Mouse (Mus musculus): ENCODE measurements around the gene Dars2.

DNA sequence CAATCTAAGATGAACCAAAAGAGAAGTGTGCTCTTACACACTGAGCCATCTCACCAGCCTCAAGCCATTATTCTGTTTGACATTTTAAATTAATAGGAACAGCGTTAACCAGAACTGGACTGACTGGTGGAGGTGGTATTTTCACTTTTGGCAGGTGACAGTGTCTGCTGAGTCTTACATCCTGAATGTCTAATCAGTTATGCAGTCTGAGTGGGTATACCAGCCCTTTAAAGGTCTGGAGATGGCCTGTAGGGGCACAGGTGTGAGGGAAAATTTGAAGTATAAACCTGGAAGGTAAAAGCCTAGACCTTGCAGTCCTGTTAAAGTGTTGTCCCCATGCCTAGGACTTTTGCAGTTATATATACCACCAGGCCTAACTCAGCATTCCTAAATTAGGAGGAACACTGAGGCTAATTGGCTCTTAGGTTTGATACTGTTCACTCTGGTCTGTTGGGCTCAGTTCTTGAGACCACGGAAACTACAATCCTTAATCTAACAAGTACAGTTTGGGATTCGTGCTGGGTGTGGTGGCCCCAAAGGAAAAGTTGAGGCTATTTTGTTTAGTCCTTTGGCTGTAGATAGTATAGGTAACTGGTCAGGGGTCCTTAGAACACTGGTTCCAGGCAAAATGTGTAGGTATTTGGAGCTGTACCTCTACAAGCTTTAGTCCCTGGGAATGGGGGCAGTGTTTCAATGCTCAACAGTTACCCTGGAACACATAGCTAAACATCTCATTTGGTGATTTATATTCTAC is 31.3 kb downstream of the Dars2 start:
- no peak for TF ChIP-seq GATA1 (IDR thresholded peaks at IDR 0.05; ENCODE audit: low read depth, low read length)
- peak in 1 of 2 experiments; percentile 70; a peak in 2 of 4 replicates for TF ChIP-seq POLR2A (IDR thresholded peaks at IDR 0.05; ENCODE audit: control insufficient read depth in 1 of 2, insufficient read depth in 1 of 2, low read depth in 1 of 2, low read length in 2 of 2, poor library complexity in 1 of 2)
- no peak for TF ChIP-seq CTCF (IDR thresholded peaks at IDR 0.05 in 2 of 3, conservative IDR thresholded peaks at IDR 0.05 in 1 of 3; ENCODE audit: control insufficient read depth in 1 of 3, insufficient read depth in 1 of 3, low read depth in 2 of 3, low read length in 3 of 3, poor library complexity in 1 of 3, severe bottlenecking in 1 of 3)
- no peak for TF ChIP-seq MAX (IDR thresholded peaks at IDR 0.05; ENCODE audit: low read length)
- no peak for TF ChIP-seq EP300 (IDR thresholded peaks at IDR 0.05; ENCODE audit: low read depth in 1 of 2, low read length in 2 of 2)
- no peak for TF ChIP-seq MYC (IDR thresholded peaks at IDR 0.05; ENCODE audit: low read depth, low read length)
